Comparison of ENCODE assay signal across 11 mouse cellular contexts in genomic region chr6:71980165-71980564, GRCm38 (mm10).
DNase-seq lines count a peak whose midpoint lies in the region; ATAC-seq and TF ChIP-seq lines count a peak whose summit lies in the region.
"Had no signal": no experiment of that assay in that cellular context is flagged by ENCODE, and none has a peak within 500 bp of the region (broad histone marks: within the 10 kb centered on the region; RNA-seq: fewer than 3 reads in every experiment).

No protein-coding gene starts in this region.

- no peaks in the 10 kb centered on the region for H3K27me3 ChIP-seq in liver, embryonic 14.5 days (ENCODE audit: control insufficient read depth, insufficient read depth, low read length)
- no peaks in the 10 kb centered on the region for H3K27me3 ChIP-seq in midbrain, embryonic 10.5 days (ENCODE audit: low read depth, poor library complexity, severe bottlenecking)
- H3K27me3 ChIP-seq: megakaryocyte, embryonic 14.5 days had no signal

- H3K4me1 ChIP-seq in liver, embryonic 14.5 days (replicated peaks; ENCODE audit: control insufficient read depth in 2 of 2, insufficient read depth in 2 of 2, low read length in 1 of 2) = peaks cover 0 to 15% of the 10 kb centered on the region in 2 experiments; a peak in 2 of 4 replicates
- H3K4me1 ChIP-seq in midbrain, embryonic 10.5 days = no peaks in the 10 kb centered on the region

- no peaks in the 10 kb centered on the region for H3K9me3 ChIP-seq in liver, embryonic 14.5 days (ENCODE audit: control insufficient read depth, low read length)
- H3K9me3 ChIP-seq in midbrain, embryonic 10.5 days (replicated peaks) = no peaks in the 10 kb centered on the region
- H3K9me3 ChIP-seq: megakaryocyte, embryonic 14.5 days had no signal

- H3K36me3 ChIP-seq in liver, embryonic 14.5 days (replicated peaks; ENCODE audit: control insufficient read depth, insufficient read depth, low read depth) = peaks cover 11% of the 10 kb centered on the region
- H3K36me3 ChIP-seq in midbrain, embryonic 10.5 days = peaks cover 69% of the 10 kb centered on the region

- H3K9ac ChIP-seq in liver, embryonic 14.5 days (replicated peaks) = no peak overlapping the region

- H3K4me2 ChIP-seq in liver, embryonic 14.5 days (ENCODE audit: low read depth) = no peak overlapping the region

- WGBS in liver, embryonic 14.5 days (ENCODE audit: insufficient replicate concordance) = 29% methylated on average over 8 of the region's 8 CpGs
- 85% methylated on average over 8 of the region's 8 CpGs for WGBS in midbrain, embryonic 10.5 days

- ATAC-seq in liver, embryonic 14.5 days (ENCODE audit: insufficient read depth) = 0 out of 2 replicates have a peak, but pooled peaks have one; percentile 31

- no peak for DNase-seq in gastrocnemius, adult 2 months
- no peak for DNase-seq in gastrocnemius, postnatal 25 days
- peak; percentile 15 to 23 for DNase-seq in spleen, postnatal 36 days (ENCODE audit: low spot score in 2 of 2)
- no peak for DNase-seq in spleen, postnatal 4 days (ENCODE audit: low spot score in 2 of 2)
- DNase-seq in liver, embryonic 14.5 days (ENCODE audit: low read depth in 3 of 3, low spot score in 3 of 3) = no peak
- peak; percentile 39 for DNase-seq in thymus, postnatal 14 days
- no peak for DNase-seq in midbrain, embryonic 10.5 days (ENCODE audit: low spot score)
- DNase-seq in adrenal gland, adult 18-20 months (ENCODE audit: low spot score in 2 of 2) = no peak
- DNase-seq: gastrocnemius, postnatal 10 days; layer of hippocampus, adult 9-11 months had no signal

- TF ChIP-seq CTCF in gastrocnemius, adult 2 months (IDR thresholded peaks at IDR 0.05) = no peak
- TF ChIP-seq CTCF in liver, embryonic 14.5 days (IDR thresholded peaks at IDR 0.05; ENCODE audit: low read depth) = no peak

- peak overlapping the region; percentile 77; the same call in 1 of the 2 replicates for H3K27ac ChIP-seq in gastrocnemius, adult 2 months
- H3K27ac ChIP-seq in liver, embryonic 14.5 days = no peak overlapping the region
- no peak overlapping the region for H3K27ac ChIP-seq in midbrain, embryonic 10.5 days (replicated peaks)

- intact Hi-C loops in gastrocnemius, adult 2 months (cut with DNase I) = loop anchor here (5.0 kb wide), 1 partner anchor 117 kb away; the partner anchor contains the start of gene St3gal5

- H3K4me3 ChIP-seq in gastrocnemius, adult 2 months = no peak overlapping the region
- H3K4me3 ChIP-seq in liver, embryonic 14.5 days (ENCODE audit: insufficient read depth in 1 of 2, low read depth in 2 of 2, low read length in 2 of 2) = no peak overlapping the region
- H3K4me3 ChIP-seq in midbrain, embryonic 10.5 days = no peak overlapping the region
- H3K4me3 ChIP-seq: megakaryocyte, embryonic 14.5 days had no signal

- TF ChIP-seq EP300 in liver, embryonic 14.5 days (IDR thresholded peaks at IDR 0.05; ENCODE audit: low read depth) = no peak

Comparison
In these comparisons a context has a peak if more than half of its experiments do, and no peak if none do; other contexts are left out.
1. DNase-seq: peak in spleen, postnatal 36 days (2 of 2) and thymus, postnatal 14 days (single experiment); none in gastrocnemius, adult 2 months (single experiment), gastrocnemius, postnatal 25 days (single experiment), spleen, postnatal 4 days (0 of 2), liver, embryonic 14.5 days (0 of 3), midbrain, embryonic 10.5 days (single experiment) and adrenal gland, adult 18-20 months (0 of 2).